Mouse (Mus musculus): ENCODE measurements around the gene Rbpj. TPM values are rescaled to one million over a fixed set of nuclear protein-coding genes. Genes with fewer than 3 reads are reported as not detected.

Gene Rbpj
- polyA plus RNA-seq, 1 experiment from 2014 or later = 25.9 TPM

DNA sequence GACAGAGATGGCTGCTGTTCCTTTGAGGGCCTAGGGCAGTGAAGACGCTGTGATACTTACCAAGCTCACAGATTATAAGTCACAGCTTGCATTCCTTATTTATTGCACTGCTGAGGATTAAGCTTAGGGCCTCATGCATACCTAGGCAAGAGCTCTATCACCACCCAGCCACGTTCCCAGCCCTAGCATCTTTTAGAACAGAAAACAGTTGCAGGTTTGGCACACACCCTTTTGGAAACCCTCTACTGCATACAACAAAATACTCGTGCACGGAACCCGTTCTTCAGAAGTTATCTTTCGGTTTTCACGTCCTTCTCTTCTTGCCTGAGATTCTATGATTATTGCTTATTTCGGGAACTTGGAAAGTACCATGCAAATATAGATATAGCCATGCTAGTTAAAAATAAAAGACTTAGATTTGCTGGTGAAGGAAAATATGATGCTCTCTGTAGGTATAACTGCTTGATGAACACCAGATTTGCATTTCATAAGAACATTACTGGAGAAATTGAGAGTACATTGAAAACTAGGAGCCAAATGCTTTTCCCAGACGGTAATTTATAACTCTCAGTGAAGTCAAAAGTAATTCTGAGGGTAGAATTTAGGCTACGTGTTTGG, 111.4 kb downstream of the Rbpj start:
- DNase-seq (ENCODE audit: low spot score) = no peak
- no peak overlapping the region for H3K4me2 ChIP-seq (ENCODE audit: low read length)
- H3K27me3 ChIP-seq (ENCODE audit: insufficient read depth, low read length) = no peaks in the 10 kb centered on the region
- H3K9me3 ChIP-seq (replicated peaks; ENCODE audit: low read length) = no peaks in the 10 kb centered on the region
- no peaks in the 10 kb centered on the region for H3K4me1 ChIP-seq (replicated peaks; ENCODE audit: insufficient read depth, low read length)
- TF ChIP-seq CTCF (IDR thresholded peaks at IDR 0.05; ENCODE audit: low read depth) = no peak
- no peak overlapping the region for H3K27ac ChIP-seq
- H3K4me3 ChIP-seq (replicated peaks; ENCODE audit: low read depth, low read length) = no peak overlapping the region
- WGBS = 83% methylated on average over 10 of the region's 10 CpGs
- no peak for ATAC-seq (replicated peaks; ENCODE audit: low FRiP score, low read depth)
- no peaks in the 10 kb centered on the region for H3K36me3 ChIP-seq (ENCODE audit: insufficient read depth, low read length)
- no peak overlapping the region for H3K9ac ChIP-seq (ENCODE audit: low read depth, low read length)

DNA sequence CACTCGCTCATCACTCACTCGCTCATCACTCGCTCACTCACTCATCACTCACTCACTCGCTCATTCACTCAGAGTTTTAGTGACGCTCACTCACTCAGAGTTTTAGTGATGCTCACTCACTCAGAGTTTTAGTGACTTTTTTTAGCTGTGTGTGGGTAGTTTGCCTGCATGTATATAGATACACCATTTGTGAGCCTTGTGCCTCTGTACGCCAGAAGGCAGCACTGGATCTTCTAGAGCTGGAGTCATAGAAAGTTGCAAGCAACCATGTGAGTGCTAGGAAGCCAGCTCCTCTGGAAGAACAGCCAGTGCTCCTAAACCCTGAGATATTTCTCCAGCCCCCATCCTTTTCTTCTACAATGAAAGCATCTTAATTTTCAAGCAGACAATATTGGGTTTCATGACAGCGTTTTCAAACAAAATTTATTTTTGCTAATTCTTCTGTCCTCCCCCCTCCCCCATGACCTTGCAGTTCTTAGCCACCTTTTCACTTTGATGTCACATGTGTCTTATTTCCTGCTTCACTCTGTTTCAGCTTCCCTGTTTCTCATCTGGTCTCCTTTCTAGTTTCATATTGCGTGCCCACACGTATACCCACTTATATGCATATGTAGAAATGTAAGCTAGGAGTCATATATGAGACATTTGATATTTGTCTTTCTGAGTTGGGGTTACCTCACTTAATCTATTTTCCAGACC, 118.3 kb downstream of the Rbpj start:
- Histone ChIP-seq H3K27me3 (ENCODE audit: insufficient read depth, low read length) (no peaks in the 10 kb centered on the region), H3K4me3 (replicated peaks; ENCODE audit: low read depth, low read length) (no peak overlapping the region), H3K9me3 (replicated peaks; ENCODE audit: low read length) (no peaks in the 10 kb centered on the region), H3K27ac (no peak overlapping the region), H3K4me1 (replicated peaks; ENCODE audit: insufficient read depth, low read length) (no peaks in the 10 kb centered on the region), H3K4me2 (ENCODE audit: low read length) (no peak overlapping the region), H3K36me3 (ENCODE audit: insufficient read depth, low read length) (no peaks in the 10 kb centered on the region), H3K9ac (ENCODE audit: low read depth, low read length) (no peak overlapping the region)
- no peak for TF ChIP-seq CTCF (IDR thresholded peaks at IDR 0.05; ENCODE audit: low read depth)
- 87% methylated on average over 9 of the region's 9 CpGs for WGBS
- DNase-seq (ENCODE audit: low spot score) = no peak
- no peak for ATAC-seq (replicated peaks; ENCODE audit: low FRiP score, low read depth)

DNA sequence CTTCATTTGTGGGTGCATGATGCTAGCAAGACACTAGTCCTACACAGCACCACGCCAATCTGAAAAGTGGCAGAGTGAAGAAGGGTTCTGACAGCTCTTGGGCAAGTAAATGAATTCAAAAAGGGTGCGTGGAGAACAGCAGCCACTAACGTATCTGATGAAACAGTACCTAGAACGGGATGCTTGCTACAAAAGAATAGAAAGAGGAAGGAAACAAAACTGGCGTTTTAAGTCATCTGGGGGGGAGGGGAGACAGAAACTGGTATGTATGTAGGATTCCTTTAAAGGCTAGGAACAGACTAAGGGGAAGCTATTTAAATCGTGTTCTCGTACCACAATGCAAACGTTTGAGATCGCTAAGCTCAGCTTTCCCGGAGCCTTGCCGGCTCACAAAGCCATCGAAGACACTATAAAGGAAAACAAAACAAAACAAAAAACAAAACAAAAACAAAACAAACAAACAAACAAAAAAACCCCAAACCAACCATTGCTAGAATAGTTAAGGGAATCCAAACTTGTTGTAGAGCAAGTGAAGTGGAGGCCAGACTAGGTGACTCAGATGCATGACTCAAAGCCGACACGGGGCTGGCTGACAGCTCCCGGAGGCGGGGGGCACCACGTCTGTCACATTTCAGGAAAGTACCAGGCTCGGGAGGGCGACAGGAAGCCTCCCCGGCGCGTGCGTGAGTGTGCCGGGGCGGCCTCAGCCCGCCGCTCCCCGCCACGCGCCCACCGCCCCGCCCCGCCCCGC, 122.6 kb downstream of the Rbpj start:
- peak; percentile 33 for ATAC-seq (replicated peaks; ENCODE audit: low FRiP score, low read depth)
- Histone ChIP-seq H3K36me3 (ENCODE audit: insufficient read depth, low read length) (no peaks in the 10 kb centered on the region), H3K4me3 (replicated peaks; ENCODE audit: low read depth, low read length) (peak overlapping the region; percentile 84), H3K27ac (peak overlapping the region; percentile 99), H3K27me3 (ENCODE audit: insufficient read depth, low read length) (no peaks in the 10 kb centered on the region), H3K4me1 (replicated peaks; ENCODE audit: insufficient read depth, low read length) (0 out of 2 replicates have a peak, but pooled peaks cover 8% of the 10 kb centered on the region), H3K9ac (ENCODE audit: low read depth, low read length) (peak overlapping the region; percentile 77), H3K9me3 (replicated peaks; ENCODE audit: low read length) (no peaks in the 10 kb centered on the region), H3K4me2 (ENCODE audit: low read length) (peak overlapping the region; percentile 100)
- TF ChIP-seq CTCF (IDR thresholded peaks at IDR 0.05; ENCODE audit: low read depth) = no peak
- WGBS = 2% methylated on average over 30 of the region's 34 CpGs
- peak; percentile 53 for DNase-seq (ENCODE audit: low spot score)

DNA sequence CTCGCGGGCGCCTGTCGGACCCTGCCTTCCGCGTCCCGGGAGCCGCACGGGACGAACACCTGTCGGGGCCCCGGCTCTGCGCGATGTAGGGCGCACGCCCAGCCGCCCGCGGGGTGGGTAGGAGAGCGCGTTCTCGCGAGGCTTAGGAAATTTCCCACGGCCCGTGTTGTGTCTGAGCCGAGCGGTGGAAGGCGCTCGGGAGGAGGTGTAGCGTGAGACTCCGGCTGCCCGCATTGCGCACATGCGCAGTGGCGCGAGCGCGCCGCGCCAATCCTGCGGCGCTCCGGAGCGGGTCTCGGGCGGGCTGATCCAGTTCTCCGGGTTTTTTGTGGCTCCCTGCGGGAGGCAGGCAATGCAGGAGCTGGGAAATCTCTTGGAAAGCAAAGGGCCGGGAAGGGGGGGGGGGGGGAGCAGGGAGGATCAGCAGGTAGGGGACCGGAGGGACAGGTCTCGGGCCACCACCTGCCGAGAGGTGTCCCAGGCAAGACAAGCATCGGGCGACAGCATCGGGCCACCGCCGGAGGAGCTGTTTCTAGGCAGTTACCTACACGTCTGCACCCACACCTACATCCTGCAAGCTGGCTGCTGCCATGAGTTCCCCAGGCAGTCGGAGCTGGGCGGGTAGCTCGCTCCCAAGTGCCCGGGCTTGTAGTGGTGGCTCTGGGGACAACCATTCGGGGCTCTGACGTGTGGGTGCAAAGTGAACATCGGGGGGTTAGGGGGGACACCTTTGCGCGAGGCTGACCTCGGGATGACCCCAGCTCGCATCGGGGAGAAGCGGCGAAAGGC, 123.4 kb downstream of the Rbpj start:
- H3K9me3 ChIP-seq (replicated peaks; ENCODE audit: low read length) = no peaks in the 10 kb centered on the region
- H3K4me1 ChIP-seq (replicated peaks; ENCODE audit: insufficient read depth, low read length) = 0 out of 2 replicates have a peak, but pooled peaks cover 8% of the 10 kb centered on the region
- H3K9ac ChIP-seq (ENCODE audit: low read depth, low read length) = peak overlapping the region; percentile 77
- H3K4me3 ChIP-seq (replicated peaks; ENCODE audit: low read depth, low read length) = peak overlapping the region; percentile 84
- H3K36me3 ChIP-seq (ENCODE audit: insufficient read depth, low read length) = no peaks in the 10 kb centered on the region
- DNase-seq (ENCODE audit: low spot score) = peak; percentile 97
- H3K4me2 ChIP-seq (ENCODE audit: low read length) = peak overlapping the region; percentile 100
- under 1% methylated on average over 72 of the region's 72 CpGs for WGBS
- no peaks in the 10 kb centered on the region for H3K27me3 ChIP-seq (ENCODE audit: insufficient read depth, low read length)
- TF ChIP-seq CTCF (IDR thresholded peaks at IDR 0.05; ENCODE audit: low read depth) = no peak
- peak; percentile 86 for ATAC-seq (replicated peaks; ENCODE audit: low FRiP score, low read depth)
- peak overlapping the region; percentile 99 for H3K27ac ChIP-seq

DNA sequence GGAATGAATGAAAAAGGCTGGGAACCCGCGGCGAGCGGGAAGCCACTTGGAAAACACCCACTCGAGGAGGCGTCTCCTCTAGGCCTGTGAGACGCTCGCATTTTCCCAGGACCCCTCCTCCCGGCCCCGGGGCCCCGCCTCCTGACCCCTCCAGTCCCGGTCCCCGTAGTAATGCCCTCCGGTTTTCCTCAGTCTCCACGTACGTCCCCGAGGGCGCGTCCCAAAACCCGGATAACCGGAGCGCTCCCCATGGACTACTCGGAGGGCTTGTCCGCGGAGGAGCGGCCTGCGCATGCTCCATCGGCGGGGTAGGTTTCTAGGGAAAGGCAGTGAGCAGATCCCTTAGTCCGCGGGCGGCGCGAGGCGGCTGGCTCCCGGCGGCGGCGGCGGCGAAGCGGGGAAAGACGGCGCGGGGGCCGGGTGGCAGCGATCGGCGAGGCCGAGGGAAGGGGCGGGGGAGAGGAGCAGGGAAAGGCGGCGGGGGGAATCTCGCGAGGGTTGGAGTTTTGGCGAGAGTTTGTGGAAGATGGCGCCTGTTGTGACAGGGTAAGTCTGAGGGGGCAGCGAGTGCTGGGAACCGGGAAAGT, 124.3 kb downstream of the Rbpj start:
- WGBS = 2% methylated on average over 58 of the region's 59 CpGs
- Histone ChIP-seq H3K9ac (ENCODE audit: low read depth, low read length) (peak overlapping the region; percentile 97), H3K36me3 (ENCODE audit: insufficient read depth, low read length) (no peaks in the 10 kb centered on the region)

More for the DNA sequence above, 124.3 kb downstream of the Rbpj start:
- Histone ChIP-seq H3K4me2 (ENCODE audit: low read length) (peak overlapping the region; percentile 100), H3K9me3 (replicated peaks; ENCODE audit: low read length) (no peaks in the 10 kb centered on the region), H3K27ac (peak overlapping the region; percentile 99), H3K4me1 (replicated peaks; ENCODE audit: insufficient read depth, low read length) (0 out of 2 replicates have a peak, but pooled peaks cover 8% of the 10 kb centered on the region), H3K27me3 (ENCODE audit: insufficient read depth, low read length) (no peaks in the 10 kb centered on the region), H3K4me3 (replicated peaks; ENCODE audit: low read depth, low read length) (peak overlapping the region; percentile 84)
- DNase-seq (ENCODE audit: low spot score) (peak; percentile 98), ATAC-seq (replicated peaks; ENCODE audit: low FRiP score, low read depth) (peak; percentile 90)
- no peak for TF ChIP-seq CTCF (IDR thresholded peaks at IDR 0.05; ENCODE audit: low read depth)

Data from kidney, postnatal 0 days (tissue).